Mouse (Mus musculus) kidney, adult 2 months (tissue): ENCODE measurements around the gene Galntl6. TPM values are rescaled to one million over a fixed set of nuclear protein-coding genes. Genes with fewer than 3 reads are reported as not detected.

ENCODE experiments used
- DNase-seq: peaks from one replicate; pipeline ENCODE4 v3.0.0; 2021
- H3K27ac ChIP-seq: fragments of 200-500 bp; 2 replicates; pipeline ENCODE4 v1.5.1; 2012; ENCODE audit warnings: low read depth, low read length, control low read depth, inconsistent platforms; ENCODE audit not compliant: insufficient read depth
- H3K27me3 ChIP-seq: fragments of 200-500 bp; replicated peaks from 2 replicates; pipeline ENCODE4 v1.6.1; 2012; ENCODE audit warnings: mild to moderate bottlenecking, moderate library complexity, low read length, inconsistent platforms; ENCODE audit not compliant: control insufficient read depth, insufficient read depth
- H3K36me3 ChIP-seq: fragments of 200-500 bp; 2 replicates; pipeline ENCODE4 v1.6.1; 2012; ENCODE audit warnings: mild to moderate bottlenecking, moderate library complexity, low read length, inconsistent platforms; ENCODE audit not compliant: control insufficient read depth, insufficient read depth
- H3K4me1 ChIP-seq: fragments of 200-500 bp; 2 replicates; pipeline ENCODE4 v1.6.1; 2011; ENCODE audit warnings: low read length; ENCODE audit not compliant: control insufficient read depth, insufficient read depth
- H3K4me3 ChIP-seq: fragments of 200-500 bp; 2 replicates; pipeline ENCODE4 v1.5.1; 2011; ENCODE audit warnings: mild to moderate bottlenecking, low read depth, low read length, control low read depth; ENCODE audit not compliant: insufficient read depth
- CTCF ChIP-seq: fragments of 200-500 bp; conservative IDR thresholded peaks from 2 replicates; pipeline ENCODE4 v1.5.1; 2011; ENCODE audit warnings: low read depth, mild to moderate bottlenecking, control low read depth, low read length, moderate library complexity, mixed read lengths; ENCODE audit not compliant: insufficient read depth, insufficient read length
- POLR2A ChIP-seq: fragments of 200-500 bp; IDR thresholded peaks from one replicate; pipeline ENCODE4 v1.6.1; 2011; ENCODE audit warnings: low read depth, low read length, control low read depth
- WGBS: fragments of 180-500 bp; shearing (Covaris S2); methylation state at CpG from one replicate; pipeline ENCODE4 v1.1.7; 2018; 5-methylcytosine and 5-hydroxymethylcytosine counted together
- polyA plus RNA-seq: library from polyadenylated mRNA; depleted of rRNA; stranded (reverse); fragments of >200 nt; gene quantifications from 2 replicates; pipeline ENCODE4 v1.2.3, GENCODE M21; 2012

The Galntl6 gene
- polyA plus RNA-seq, 1 experiment = not detected

- no peak for DNase-seq
- no peaks in the 10 kb centered on the region for H3K27me3 ChIP-seq
- no peaks in the 10 kb centered on the region for H3K36me3 ChIP-seq
- TF ChIP-seq CTCF (no peak), POLR2A (no peak)
- H3K27ac ChIP-seq = no peak overlapping the region
- no peaks in the 10 kb centered on the region for H3K4me1 ChIP-seq
- H3K4me3 ChIP-seq = no peak overlapping the region
- WGBS = 85% methylated on average over 4 of the region's 4 CpGs
These were observed 886.9 kb downstream of the Galntl6 start for GRCm38 (mm10) chr8:58025558-58025957.

- WGBS = 87% methylated on average over 1 of the region's 1 CpGs
- DNase-seq = no peak
These were observed 887.3 kb downstream of the Galntl6 start for GRCm38 (mm10) chr8:58025094-58025493.

GRCm38 (mm10) chr8:58023426-58024176, 888.8 kb downstream of the Galntl6 start:
- DNase-seq = no peak
- Histone ChIP-seq H3K36me3 (no peaks in the 10 kb centered on the region), H3K27me3 (no peaks in the 10 kb centered on the region), H3K4me1 (no peaks in the 10 kb centered on the region), H3K4me3 (no peak overlapping the region), H3K27ac (no peak overlapping the region)
- 46% methylated on average over 2 of the region's 2 CpGs for WGBS
- TF ChIP-seq CTCF = no peak
- no peak for TF ChIP-seq POLR2A

More at GRCm38 (mm10) chr8:58025094-58025493, 887.3 kb downstream of the Galntl6 start:
- H3K4me1 ChIP-seq = no peaks in the 10 kb centered on the region
- H3K27me3 ChIP-seq = no peaks in the 10 kb centered on the region
- no peak overlapping the region for H3K27ac ChIP-seq
- H3K36me3 ChIP-seq = no peaks in the 10 kb centered on the region
- no peak for TF ChIP-seq CTCF
- no peak for TF ChIP-seq POLR2A
- H3K4me3 ChIP-seq = no peak overlapping the region

DNA sequence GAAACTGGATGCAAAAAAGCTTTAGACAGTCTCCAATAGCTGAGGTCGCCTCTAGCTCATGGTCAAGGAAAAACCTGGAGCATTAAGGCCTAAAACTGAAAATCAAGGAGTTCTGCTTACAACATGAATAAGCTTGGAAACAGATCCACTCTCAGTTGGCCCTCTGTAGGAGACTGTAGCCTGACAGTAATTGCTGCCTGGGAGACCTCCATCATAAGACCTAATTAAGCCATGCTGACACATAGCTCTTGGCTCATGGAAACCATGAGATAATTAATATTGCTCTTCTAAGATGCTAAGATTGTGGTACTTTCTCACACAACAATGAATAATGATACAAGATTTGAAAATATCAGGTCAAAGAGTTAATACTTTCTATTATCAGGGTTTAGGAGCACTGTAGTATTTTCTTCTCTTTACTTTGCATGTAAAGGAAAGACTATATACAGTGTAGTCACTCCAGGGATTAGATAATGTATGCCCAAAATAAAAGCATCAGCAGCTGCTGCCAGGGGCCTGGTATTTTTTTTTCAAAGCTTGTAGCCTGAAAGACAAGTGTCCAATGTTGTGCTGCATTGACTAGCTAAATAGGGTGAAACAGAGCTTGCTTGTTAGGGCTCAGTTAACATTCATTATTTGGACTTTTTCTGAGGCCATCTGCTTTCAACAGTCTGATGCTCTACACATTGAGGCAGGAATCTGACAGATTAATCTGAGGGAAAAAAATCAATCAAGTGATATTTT, 922.8 kb downstream of the Galntl6 start:
- WGBS = 86% methylated on average over 1 of the region's 1 CpGs
- no peaks in the 10 kb centered on the region for H3K36me3 ChIP-seq
- TF ChIP-seq POLR2A (no peak), CTCF (no peak)

GRCm38 (mm10) chr8:57977372-57977771, 935.1 kb downstream of the Galntl6 start:
- no peaks in the 10 kb centered on the region for H3K27me3 ChIP-seq
- DNase-seq = no peak
- no peaks in the 10 kb centered on the region for H3K4me1 ChIP-seq
- 63% methylated on average over 4 of the region's 4 CpGs for WGBS
- no peaks in the 10 kb centered on the region for H3K36me3 ChIP-seq
- TF ChIP-seq POLR2A (no peak), CTCF (no peak)
- H3K4me3 ChIP-seq = no peak overlapping the region
- H3K27ac ChIP-seq = no peak overlapping the region

More for the DNA sequence above, 922.8 kb downstream of the Galntl6 start:
- no peak for DNase-seq
- Histone ChIP-seq H3K27ac (no peak overlapping the region), H3K4me3 (no peak overlapping the region), H3K4me1 (no peaks in the 10 kb centered on the region), H3K27me3 (no peaks in the 10 kb centered on the region)

- 28% methylated on average over 2 of the region's 2 CpGs for WGBS
- no peak for TF ChIP-seq POLR2A
- no peaks in the 10 kb centered on the region for H3K36me3 ChIP-seq
- no peaks in the 10 kb centered on the region for H3K27me3 ChIP-seq
- H3K4me3 ChIP-seq = no peak overlapping the region
- no peaks in the 10 kb centered on the region for H3K4me1 ChIP-seq
- no peak overlapping the region for H3K27ac ChIP-seq
- DNase-seq = no peak
These were observed 938.3 kb downstream of the Galntl6 start for GRCm38 (mm10) chr8:57974093-57974492.

GRCm38 (mm10) chr8:57972832-57973231, 939.6 kb downstream of the Galntl6 start:
- Histone ChIP-seq H3K4me3 (no peak overlapping the region), H3K27me3 (no peaks in the 10 kb centered on the region), H3K36me3 (no peaks in the 10 kb centered on the region), H3K4me1 (no peaks in the 10 kb centered on the region), H3K27ac (no peak overlapping the region)
- TF ChIP-seq POLR2A (no peak), CTCF (no peak)
- DNase-seq = no peak
- 60% methylated on average over 3 of the region's 3 CpGs for WGBS
